Mouse (Mus musculus): ENCODE measurements around the gene Hpf1. TPM values are rescaled to one million over a fixed set of nuclear protein-coding genes. Genes with fewer than 3 reads are reported as not detected.

The Hpf1 gene
- total RNA-seq, 2 experiments from 2014 or later: 6.6 to 8.5 TPM

DNA sequence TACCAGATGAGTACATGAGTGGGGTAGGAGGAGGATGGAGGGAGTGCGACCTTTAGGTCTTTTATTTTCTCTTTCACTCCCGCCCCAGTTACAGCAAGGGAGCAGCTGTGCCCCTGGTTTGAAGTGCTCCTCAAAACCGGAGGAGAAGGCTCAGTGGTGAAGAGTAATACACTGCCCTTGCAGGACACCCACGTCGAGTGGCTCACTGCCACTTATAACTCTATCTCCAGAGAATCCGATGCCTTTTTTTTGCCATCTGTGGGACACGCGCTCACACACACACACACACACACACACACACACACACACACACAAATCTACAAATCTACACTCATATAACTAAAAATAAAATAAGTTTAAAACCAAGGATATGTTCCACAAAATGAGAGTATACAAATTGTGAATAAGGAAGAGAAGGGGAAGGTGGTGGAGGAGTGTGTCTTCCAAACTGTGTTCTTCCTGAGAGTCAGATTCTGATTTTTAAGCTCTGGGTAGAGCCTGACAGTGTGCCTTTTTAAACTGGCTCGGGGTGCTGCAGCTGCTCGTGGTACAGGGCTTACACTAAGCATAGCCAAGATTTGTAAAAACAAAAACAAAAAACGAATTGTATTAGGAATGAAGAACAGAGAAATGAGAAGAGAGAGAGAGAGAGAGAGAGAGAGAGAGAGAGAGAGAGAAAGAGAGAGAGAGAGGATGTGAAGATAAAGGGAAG is 931 bp upstream of the Hpf1 start:
- DNase-seq: no peak
- intact Hi-C loops (cut with DNase I; ENCODE audit: low total_unique reads): no loop called here

DNA sequence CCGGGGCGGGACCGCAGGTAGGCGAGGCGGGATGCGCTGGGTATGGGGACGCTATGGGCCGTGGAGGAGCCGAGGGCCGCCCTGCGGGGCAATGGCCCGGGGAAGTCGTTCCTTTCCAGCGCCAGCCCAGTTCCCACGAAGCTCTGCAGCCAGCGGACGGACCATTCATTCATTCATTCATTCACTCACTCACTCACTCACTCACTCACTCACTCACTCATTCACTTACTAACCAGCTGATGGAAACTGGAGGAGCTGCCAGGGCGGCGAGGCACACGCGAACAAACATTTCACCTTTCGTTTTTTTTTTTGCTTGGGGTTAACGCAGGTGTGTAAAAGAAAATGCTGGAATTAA is 279 bp downstream of the Hpf1 start:
- intact Hi-C loops (cut with DNase I; ENCODE audit: low total_unique reads): no loop called here
- no peak for DNase-seq

DNA sequence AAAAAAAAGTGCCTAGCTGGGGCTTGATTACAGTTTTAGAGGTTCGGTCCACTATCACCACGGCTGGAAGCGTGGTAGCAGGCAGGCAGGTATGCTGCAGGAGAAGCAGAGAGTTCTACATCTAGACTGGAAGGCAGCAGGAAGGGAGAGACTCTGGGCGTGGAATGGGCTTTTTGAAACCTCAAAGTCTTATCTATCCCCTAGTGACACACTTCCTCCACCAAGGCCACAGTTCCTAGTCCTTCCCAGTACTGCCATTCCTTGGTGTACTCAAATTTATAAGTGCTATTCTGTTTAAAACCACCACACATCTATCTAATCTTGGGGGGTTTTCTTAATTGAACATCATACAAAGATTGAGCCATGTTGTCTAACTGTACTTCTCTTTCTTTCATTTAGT is 1.5 kb downstream of the Hpf1 start:
- DNase-seq: no peak
- intact Hi-C loops (cut with DNase I; ENCODE audit: low total_unique reads): no loop called here

DNA sequence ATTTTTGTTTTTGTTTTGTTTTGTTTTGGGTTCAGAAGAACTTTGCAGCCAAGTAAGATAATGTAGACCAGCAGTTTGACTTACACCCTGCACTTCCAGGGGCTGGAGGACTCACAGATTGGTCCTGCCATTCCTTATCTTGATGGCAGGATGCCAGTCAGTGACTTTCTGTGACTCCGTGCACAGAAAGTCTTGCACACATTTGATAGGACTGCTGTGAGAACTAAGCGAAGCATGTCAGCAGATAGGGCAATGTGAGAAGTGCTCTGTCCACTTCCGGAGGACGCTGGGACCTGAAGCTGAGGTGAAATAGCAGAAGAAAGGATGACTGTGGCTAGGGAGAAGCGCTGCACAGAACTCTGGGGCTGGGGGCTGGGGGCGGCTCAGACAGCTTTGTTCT is 5.7 kb downstream of the Hpf1 start:
- intact Hi-C loops (cut with DNase I; ENCODE audit: low total_unique reads): no loop called here
- DNase-seq: no peak

DNA sequence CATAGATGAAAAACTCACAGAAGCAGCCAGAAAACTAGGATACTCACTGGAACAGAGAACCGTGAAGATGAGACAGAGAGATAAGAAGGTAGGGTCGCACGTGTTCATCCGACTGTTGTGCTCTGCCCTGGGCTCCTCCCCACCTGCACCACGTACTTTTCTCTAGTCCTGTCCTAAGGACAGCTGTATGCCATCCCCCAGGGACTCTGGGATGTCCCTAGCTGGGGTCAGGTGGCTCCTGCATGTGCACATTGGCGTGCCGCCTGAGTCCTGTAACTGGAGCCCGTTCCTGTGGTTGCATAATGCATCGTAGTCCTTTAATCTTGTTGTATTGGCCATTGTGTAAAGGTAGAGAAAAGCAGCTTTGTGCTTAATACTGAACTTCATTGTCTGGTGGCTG is 9.9 kb downstream of the Hpf1 start:
- DNase-seq: peak; percentile 41
- intact Hi-C loops (cut with DNase I; ENCODE audit: low total_unique reads): no loop called here

DNA sequence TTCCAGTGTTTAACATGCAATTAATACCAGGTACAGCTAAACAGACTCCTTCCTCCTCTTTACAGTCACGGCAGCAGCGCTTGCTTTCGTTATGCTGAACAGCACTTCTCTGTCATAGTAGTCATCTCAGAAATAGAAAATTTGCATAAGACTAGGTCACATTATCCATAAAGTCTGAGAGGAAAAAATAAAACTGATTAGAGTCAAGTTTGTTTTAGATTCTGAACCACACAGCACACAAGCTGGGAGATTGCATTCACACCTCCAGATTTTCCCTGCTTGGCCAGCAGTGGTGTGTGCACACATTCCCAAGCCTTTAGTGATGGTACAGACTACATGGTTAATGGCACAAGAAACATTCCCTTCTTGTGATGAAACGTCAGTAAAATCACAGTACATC is 21.9 kb downstream of the Hpf1 start:
- DNase-seq: no peak
- intact Hi-C loops (cut with DNase I; ENCODE audit: low total_unique reads): no loop called here

DNA sequence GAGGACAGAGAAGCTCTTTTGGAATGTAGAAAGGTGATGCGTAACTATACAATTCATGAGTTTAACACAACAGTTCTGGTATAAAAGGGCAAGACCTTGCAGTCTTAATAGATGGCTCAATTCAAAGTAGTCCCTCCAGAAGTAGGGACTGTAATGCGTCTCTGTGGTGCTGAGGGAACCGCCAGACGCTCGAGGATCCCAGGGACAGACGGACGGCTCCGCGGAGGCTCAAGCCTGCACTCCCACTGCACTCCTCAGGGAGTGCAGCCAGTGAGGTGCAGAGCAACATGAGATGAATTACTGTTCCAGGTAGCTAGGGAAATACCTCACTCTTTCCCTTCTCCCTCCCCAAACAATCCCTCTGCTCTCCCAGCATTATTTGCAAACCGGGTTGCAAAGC is 22.3 kb downstream of the Hpf1 start:
- DNase-seq: no peak
- intact Hi-C loops (cut with DNase I; ENCODE audit: low total_unique reads): no loop called here

DNA sequence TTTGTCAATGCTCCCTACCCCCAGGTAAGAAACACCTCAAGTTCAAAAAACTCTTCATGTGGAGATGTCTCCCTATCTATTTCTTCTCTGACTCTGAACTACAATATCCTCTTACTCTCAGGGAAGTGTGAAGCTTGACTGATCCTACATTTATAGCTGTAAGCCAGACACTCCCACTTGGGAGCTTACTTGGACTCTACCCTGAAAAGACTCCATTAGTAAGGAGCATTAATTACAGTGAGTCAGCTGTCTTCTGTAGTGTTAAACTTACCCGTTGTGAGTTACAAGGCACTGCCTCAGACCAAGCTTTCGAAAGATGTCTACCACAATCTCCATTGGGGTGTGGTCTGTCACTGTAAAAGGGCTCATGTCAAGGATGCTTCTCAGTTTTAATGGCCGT is 28.9 kb downstream of the Hpf1 start:
- intact Hi-C loops (cut with DNase I; ENCODE audit: low total_unique reads): no loop called here
- DNase-seq: no peak

DNA sequence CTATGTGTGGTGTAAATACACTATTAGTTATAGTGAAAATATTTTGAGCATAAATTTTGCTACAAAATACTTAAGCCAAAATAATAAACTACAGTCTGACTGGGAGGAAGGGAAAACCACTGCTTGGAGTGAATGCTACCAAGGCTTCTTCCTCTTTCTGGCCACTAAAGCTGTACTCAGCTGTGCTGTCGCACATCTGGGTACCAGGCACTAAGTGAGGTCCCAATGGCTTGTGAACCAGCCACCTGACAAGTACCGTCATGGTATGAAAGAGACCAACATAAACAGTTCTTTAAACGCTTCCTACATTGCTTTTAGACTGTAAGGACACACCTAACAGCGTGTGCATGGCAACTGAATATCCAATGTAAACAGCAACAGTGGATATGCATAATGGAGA is 30.0 kb downstream of the Hpf1 start:
- no peak for DNase-seq
- intact Hi-C loops (cut with DNase I; ENCODE audit: low total_unique reads): loop anchor here (10.0 kb wide), 1 partner anchor 825 kb away; no protein-coding TSS in a partner anchor

DNA sequence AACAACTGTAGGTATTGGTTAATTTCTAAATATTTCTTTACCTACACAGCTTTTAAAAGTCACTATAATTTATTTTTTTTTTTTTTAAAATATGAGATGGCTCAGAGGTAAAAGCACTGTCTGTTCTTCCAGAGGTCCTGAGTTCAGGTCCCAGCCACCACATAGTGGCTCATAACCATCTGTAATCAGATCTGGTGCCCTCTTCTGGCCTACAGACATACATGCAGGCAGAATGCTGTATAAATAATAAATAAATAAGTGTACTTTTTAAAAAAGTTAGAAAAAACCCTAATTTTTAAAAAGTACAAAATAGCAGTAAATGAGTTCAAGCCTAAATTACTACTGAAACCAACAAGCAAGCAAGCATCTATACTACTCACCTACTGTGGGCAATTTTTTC is 43.4 kb downstream of the Hpf1 start:
- DNase-seq: no peak
- intact Hi-C loops (cut with DNase I; ENCODE audit: low total_unique reads): no loop called here

DNA sequence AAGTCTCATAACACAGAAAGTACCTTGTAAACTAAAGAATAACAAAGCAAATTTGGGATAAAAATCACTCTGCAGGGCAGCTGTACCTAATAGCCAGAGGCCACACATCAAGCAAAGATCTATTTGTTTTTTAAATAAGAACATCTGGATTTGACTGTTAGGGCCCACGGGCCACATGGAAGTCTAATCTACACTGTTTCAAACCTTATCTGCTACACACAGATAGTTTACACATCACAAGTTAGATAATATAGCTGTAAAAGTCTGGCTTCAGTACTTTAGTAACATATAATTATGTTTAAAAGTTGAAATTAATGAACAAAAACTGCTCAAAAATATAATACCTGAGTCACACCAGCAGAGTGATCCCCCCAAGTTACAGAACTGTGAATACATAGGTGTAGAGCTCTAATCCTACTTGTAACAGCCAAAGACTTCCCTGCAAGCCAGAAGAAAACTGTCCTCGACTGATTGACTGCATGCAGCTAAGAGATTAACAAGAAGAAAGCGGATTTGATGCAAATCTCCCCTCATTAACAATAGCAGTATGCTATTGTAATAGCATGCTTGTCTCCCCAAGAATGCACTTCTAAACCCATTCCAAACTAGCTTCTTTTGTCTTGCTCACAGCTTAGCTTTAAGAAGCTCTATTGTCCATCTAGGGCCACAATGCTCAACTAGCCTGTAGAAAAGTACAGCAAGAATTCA is 48.7 kb downstream of the Hpf1 start:
- intact Hi-C loops (cut with DNase I; ENCODE audit: low total_unique reads): no loop called here

DNA sequence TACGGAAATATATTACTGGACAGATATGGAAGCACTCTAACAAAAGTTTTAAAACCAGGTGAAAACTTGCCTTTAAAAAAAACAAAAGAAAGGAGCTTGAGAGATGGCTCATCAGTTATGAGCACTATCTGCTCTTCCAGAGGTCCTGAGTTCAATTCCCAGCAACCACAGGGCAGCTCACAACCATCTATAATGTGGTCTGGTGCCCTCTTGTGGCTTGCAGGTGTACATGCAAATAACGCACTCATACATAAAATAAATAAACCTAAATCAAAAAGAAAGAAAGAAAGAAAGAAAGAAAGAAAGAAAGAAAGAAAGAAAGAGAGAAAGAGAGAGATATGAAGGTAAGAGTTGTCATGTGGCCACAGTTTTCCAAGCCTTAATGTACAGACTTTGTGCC is 52.6 kb downstream of the Hpf1 start:
- intact Hi-C loops (cut with DNase I; ENCODE audit: low total_unique reads): no loop called here
- DNase-seq: no peak

More for the DNA sequence above, 48.7 kb downstream of the Hpf1 start:
- no peak for DNase-seq

DNA sequence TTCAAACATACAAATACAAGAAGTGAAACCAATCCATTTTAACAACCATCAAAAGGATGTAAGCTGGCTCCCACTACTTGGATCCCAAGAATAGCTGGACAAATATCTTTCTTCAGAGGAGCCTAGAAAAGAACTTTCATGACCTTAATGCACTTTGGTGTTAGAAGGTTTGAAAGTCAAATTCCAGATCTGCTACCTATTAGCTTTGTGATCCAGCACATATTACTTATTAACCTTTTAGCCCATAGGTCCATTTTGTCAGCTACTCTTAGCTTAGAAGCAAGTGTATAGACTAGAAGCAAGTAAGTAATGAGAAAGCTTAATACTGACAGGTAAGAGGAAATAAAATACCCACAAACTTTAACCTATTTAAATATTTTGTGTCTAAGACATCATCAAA is 57.3 kb downstream of the Hpf1 start:
- DNase-seq: no peak
- intact Hi-C loops (cut with DNase I; ENCODE audit: low total_unique reads): no loop called here

DNA sequence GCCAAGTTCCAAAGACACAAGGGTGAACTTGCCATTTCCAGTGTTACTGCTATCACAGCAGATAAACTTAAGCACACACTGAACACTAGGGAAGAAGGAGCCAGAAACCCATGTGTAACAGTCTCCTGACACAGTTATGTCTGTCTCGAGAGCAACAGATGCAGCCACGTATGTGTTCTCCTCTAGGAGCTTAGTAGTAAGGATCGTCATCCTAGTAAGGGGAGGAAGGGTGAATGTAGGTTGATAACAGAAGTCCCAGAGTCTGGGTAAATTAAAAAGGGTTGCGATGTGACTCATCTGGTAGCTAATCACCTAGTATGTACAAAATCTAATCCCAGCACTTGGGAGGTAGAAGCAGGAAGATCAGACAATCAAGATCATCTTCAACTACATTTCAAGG is 59.6 kb downstream of the Hpf1 start:
- no peak for DNase-seq
- intact Hi-C loops (cut with DNase I; ENCODE audit: low total_unique reads): no loop called here

DNA sequence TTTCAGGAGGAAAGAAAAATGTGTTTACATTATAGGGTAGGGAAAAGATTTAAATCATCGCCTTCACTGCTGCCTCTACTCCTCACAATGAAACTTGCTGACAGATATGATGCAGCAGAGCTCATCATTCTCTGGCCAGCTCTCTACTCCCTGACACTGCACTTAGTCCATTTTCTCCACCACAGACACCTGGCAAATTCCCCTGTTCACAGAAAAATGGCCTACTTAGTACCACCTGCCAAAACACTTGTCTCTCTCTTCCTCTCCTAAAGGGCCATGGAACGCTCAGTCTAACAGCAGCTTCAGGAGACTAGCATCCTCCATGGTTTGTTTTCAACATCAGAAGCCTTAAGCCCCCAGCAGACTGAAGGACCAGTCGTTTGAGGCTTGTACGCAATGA is 61.1 kb downstream of the Hpf1 start:
- no peak for DNase-seq
- intact Hi-C loops (cut with DNase I; ENCODE audit: low total_unique reads): no loop called here

DNA sequence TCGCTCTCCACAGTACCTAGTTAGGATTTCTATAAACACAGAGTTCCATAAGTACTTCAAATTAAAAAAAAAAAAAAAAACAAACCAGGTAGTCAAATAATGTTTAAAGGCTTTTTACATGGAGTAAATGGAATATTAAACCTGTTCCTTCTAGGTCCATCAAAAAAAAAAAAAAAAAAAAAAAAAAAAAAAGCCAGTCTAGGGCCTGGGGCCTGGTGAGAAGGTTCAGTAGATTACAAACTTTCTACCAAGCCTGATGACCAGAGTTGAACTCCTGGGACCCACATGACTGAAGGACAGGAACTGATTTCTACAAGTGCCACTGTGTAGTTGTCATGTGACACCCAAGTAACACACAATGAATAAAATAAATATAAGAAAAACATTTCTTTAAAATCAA is 61.5 kb downstream of the Hpf1 start:
- intact Hi-C loops (cut with DNase I; ENCODE audit: low total_unique reads): no loop called here
- no peak for DNase-seq

DNA sequence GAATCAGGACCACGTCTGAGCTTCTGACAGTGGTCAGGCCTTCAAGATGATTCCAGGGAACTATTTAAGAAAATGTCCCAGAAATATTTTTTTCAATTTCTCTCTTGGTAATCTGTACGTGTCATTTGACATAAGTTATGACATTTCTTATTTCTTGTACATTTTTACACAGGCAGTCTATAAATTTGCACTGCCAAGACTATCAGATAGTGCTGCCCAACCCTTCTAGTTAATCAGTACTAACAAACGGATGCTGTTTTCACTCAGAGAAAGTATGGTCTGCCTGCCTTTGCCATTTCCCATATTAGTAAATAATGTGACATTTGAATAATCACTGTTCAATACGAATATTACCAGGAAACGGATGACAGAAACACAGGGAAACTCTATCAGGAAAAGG is 62.6 kb downstream of the Hpf1 start:
- DNase-seq: no peak
- intact Hi-C loops (cut with DNase I; ENCODE audit: low total_unique reads): no loop called here

DNA sequence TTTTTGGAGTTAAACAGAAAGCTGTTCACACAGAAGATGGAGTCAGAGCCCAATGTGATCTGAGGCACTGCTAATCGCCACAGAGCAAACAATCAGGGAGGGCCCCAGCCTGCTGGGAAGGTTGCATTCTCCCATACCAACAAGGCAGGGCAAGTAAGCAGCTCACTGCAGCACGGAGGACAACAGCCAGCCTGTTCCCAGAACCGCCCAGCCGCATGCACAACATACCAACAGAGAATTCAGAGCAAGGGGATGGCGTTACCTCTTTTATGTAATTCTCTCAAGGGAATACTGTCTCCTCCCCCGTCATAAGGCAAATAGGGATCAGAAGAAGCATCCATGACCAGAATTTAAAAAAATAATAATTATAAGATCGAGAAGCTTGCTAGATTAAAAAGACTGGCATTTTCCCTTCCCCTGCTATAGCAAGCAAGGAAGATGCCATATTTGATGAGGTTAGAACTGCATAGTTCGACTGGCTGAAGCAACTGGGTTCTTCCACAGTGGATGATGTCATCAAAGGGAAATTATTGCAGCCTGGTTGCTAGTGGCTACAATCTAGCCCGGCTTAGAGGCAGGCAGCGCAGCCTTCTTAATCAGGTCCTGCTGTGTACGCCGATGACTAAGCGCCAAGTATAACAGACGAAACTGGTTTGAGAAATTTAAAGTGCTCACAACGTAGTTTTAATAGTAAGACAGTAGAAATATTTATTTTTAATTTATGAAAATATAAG is 64.2 kb downstream of the Hpf1 start:
- peak; percentile 44 for DNase-seq
- intact Hi-C loops (cut with DNase I; ENCODE audit: low total_unique reads): no loop called here

DNA sequence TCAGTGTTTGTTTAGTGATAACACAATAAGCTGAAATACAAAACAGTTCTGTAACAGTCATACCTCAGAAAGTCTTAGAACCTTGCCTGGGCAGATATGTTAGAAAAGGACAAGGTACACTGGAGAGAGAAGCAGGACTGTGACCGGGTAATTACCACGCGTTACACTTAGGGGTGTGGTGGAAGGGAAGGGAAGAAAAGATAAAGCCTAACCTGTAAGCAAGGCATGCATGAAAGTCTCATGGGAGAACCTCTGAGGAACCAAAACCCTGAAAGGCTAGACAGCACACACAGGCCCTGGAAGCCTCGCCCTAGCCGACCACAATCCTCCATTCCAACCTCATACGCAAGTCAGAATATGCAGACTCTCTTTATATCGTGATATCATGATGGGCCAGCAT is 66.6 kb downstream of the Hpf1 start:
- intact Hi-C loops (cut with DNase I; ENCODE audit: low total_unique reads): no loop called here
- no peak for DNase-seq

All from gastrocnemius, postnatal 14 days (tissue).